Mouse (Mus musculus) stomach, embryonic 16.5 days (tissue): ENCODE results near the gene Pnkd. TPM values are rescaled to one million over a fixed set of nuclear protein-coding genes. Genes with fewer than 3 reads are reported as not detected.
"Not testable (repeated sequence)": the region's sequence is repeated elsewhere in the genome, so short reads cannot be mapped to it uniquely, and the experiment has no call there.

Experiments used
- ATAC-seq: fragments of 200-750 bp; cut with Nextera tagmentation; 2 replicates; pipeline ENCODE4 v1.8.0; 2017; ENCODE audit warnings: moderate number of reproducible peaks, moderate TSS enrichment; ENCODE audit not compliant: insufficient read depth, low FRiP score
- H3K27ac ChIP-seq: fragments of 300-500 bp; sonication (generic); 2 replicates; pipeline ENCODE4 v1.5.1; 2014; ENCODE audit warnings: low read length
- H3K27me3 ChIP-seq: fragments of 300-500 bp; sonication (generic); 2 replicates; pipeline ENCODE4 v1.6.1; 2014; ENCODE audit warnings: low read length, control low read depth, mixed read lengths; ENCODE audit not compliant: control insufficient read depth, insufficient read depth
- H3K36me3 ChIP-seq: fragments of 300-500 bp; sonication (generic); 2 replicates; pipeline ENCODE4 v1.6.1; 2014; ENCODE audit warnings: low read length; ENCODE audit not compliant: control insufficient read depth, insufficient read depth
- H3K4me1 ChIP-seq: fragments of 300-500 bp; sonication (generic); 2 replicates; pipeline ENCODE4 v1.6.1; 2014; ENCODE audit warnings: low read length, control low read depth, mixed read lengths; ENCODE audit not compliant: control insufficient read depth, insufficient read depth
- H3K4me2 ChIP-seq: fragments of 300-500 bp; sonication (generic); 2 replicates; pipeline ENCODE4 v1.6.1; 2014; ENCODE audit warnings: low read depth, low read length, mixed read lengths
- H3K4me3 ChIP-seq: fragments of 300-500 bp; sonication (generic); replicated peaks from 2 replicates; pipeline ENCODE4 v1.5.1; 2014; ENCODE audit warnings: mild to moderate bottlenecking, low read length
- H3K9ac ChIP-seq: fragments of 300-500 bp; sonication (generic); 2 replicates; pipeline ENCODE4 v1.6.1; 2014; ENCODE audit warnings: low read length
- H3K9me3 ChIP-seq: fragments of 300-500 bp; sonication (generic); replicated peaks from 2 replicates; pipeline ENCODE4 v1.6.1; 2016; ENCODE audit warnings: low read length, control low read depth; ENCODE audit not compliant: control insufficient read depth
- WGBS: fragments of 180-500 bp; shearing (Covaris S2); extraction: QIAGEN DNeasy Blood & Tissue Kit; methylation state at CpG from one replicate; pipeline ENCODE4 v1.1.7; 2014; 5-methylcytosine and 5-hydroxymethylcytosine counted together
- polyA plus RNA-seq: library from polyadenylated mRNA; unstranded; fragments of >200 nt; fragmentation: Nextera tagmentation; extraction: Ambion mirVana; gene quantifications from 2 replicates; pipeline ENCODE4 v1.2.1, GENCODE M21; 2015

Gene Pnkd
- polyA plus RNA-seq, 1 experiment from 2014 or later, result 119 TPM

DNA sequence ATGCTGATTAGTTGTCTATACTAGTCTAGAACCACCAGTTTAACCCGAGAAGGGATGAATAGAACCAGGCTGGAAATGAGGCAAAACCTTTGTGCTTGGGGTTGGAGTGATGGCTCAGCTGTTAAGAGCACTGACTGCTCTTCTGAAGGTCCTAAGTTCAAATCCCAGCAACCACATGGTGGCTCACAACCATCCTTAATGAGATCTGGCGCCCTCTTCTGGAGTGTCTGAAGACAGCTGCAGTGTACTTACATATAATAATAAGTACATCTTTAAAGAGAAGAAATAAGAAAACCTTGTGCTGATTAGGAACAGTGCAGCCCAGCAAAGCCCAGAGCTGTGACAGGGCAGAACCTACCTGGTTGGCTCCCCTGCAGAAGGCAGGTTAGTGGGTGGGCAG, 42.2 kb downstream of the Pnkd start:
- not testable (repeated sequence) for H3K4me3 ChIP-seq, H3K4me2 ChIP-seq, H3K9ac ChIP-seq, H3K9me3 ChIP-seq, H3K36me3 ChIP-seq, H3K27ac ChIP-seq, ATAC-seq, H3K27me3 ChIP-seq
- WGBS, result 83% methylated on average over 2 of the region's 2 CpGs
- H3K4me1 ChIP-seq, result peaks cover 13% of the 10 kb centered on the region

DNA sequence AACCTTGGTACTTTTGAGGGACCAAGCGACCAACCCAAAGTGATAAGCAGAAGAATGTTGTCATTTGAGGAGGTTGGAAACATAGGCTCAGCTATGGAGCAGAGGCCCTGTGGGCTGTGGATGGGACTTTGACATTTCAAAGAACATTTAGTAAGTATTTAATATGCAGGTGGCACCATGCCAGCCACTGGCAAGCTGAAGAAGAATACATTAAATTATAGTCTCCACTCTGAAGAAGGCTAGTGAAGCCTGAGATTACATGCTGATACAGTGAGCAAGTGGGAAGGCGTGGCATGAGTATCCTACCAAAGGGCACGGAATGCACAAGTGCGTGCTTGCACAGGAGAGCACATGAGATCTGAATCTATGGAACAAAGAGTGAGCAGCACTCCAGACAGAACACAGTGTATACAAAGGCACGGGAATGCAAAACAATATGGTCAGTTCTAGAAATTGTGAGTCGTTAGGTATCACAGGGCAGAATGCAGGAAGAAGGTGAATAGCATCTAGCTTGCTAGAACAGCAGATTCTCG, 45.2 kb downstream of the Pnkd start:
- H3K27ac ChIP-seq, result peak overlapping the region; percentile 77
- H3K36me3 ChIP-seq, result no peaks in the 10 kb centered on the region
- no peaks in the 10 kb centered on the region for H3K9me3 ChIP-seq
- peaks cover 25% of the 10 kb centered on the region for H3K4me1 ChIP-seq
- no peak overlapping the region for H3K9ac ChIP-seq
- H3K4me3 ChIP-seq, result no peak overlapping the region
- H3K4me2 ChIP-seq, result no peak overlapping the region
- WGBS, result 59% methylated on average over 7 of the region's 7 CpGs
- no peak for ATAC-seq
- no peaks in the 10 kb centered on the region for H3K27me3 ChIP-seq

DNA sequence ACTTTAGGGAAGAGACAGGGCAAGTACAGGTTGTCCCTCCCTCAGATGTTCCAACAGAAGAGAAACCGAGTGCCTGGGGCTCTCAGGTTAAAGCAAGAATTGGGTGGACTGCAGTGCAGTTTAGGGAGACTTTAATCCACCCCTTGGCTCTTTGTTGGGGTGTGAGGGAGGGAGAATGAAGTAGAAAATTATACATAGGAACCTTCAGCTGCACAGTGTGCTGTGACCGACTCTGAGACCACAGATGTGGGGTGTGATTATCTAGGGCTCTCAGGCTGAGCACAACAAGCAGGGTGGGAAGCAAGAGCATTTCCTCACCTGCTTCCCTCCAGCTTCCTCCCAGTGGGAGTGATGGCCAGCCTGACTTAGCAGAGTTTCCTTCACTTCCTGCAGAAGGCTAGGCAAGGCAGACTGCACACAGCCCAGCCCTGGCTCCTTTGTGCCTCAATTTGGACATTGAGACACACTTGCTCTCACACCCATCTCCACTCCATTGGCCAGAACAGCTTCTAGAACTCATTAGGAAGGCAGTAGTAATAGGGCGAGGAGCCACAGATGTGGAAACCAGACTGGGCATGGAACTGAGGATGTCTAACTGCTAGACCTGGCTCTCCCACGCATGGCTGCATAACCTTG, 46.4 kb downstream of the Pnkd start:
- Histone ChIP-seq H3K4me3 (no peak overlapping the region), H3K4me2 (no peak overlapping the region), H3K27ac (peak overlapping the region; percentile 77), H3K9ac (no peak overlapping the region), H3K27me3 (no peaks in the 10 kb centered on the region), H3K9me3 (no peaks in the 10 kb centered on the region), H3K4me1 (peaks cover 25% of the 10 kb centered on the region), H3K36me3 (no peaks in the 10 kb centered on the region)
- WGBS, result 53% methylated on average over 4 of the region's 4 CpGs
- no peak for ATAC-seq

DNA sequence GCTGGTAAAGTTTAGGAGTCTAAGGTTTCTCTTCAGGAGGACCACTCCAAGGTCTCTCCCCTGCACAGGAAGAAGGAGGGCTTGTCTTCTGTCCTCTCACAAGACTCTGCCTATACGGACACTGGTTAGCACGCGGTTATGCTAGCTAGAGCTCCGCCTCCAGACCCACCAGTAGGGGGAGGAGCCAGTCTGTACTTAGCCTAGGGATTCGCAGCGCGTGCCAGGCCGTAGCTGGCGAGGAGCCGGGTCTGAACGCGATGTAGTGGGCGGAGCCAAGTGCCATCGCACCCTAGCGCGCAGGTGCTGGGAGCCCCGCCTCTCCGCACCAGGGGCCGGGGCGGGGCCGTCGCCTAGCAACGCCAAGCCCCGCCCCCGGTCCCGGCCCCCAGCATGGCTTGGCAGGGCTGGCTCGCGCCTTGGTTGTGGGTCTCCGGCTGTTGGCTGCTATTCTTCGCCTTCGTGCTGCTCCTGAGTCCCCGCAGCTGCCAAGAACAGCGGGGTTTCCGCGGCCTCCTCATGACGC, 47.6 kb downstream of the Pnkd start:
- peaks cover 25% of the 10 kb centered on the region for H3K4me1 ChIP-seq
- H3K4me3 ChIP-seq, result peak overlapping the region; percentile 54
- H3K9me3 ChIP-seq, result no peaks in the 10 kb centered on the region
- H3K9ac ChIP-seq, result peak overlapping the region; percentile 74
- peak overlapping the region; percentile 77 for H3K27ac ChIP-seq
- WGBS, result under 1% methylated on average over 36 of the region's 36 CpGs
- peak; percentile 96 for ATAC-seq
- peak overlapping the region; percentile 92 for H3K4me2 ChIP-seq
- no peaks in the 10 kb centered on the region for H3K36me3 ChIP-seq
- H3K27me3 ChIP-seq, result no peaks in the 10 kb centered on the region

DNA sequence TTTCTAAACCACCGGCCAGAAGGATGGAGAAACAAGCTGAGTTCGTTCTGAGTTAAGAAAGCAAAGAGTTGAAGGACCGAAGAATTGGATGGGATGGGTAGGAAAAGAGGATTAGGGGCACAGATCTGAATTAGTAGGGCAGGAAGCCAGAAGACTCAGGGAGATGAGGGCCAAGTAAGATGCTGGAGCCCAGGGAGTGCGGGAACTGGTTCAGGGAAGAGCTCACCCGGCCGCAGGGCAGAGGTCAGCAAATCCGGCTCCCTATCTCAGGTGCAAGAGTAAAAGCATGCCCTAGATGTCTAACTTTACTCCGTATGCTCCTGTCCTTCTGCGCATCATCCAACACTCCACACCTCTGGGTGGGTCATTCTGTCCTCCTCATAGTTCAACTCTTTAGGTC, 48.2 kb downstream of the Pnkd start:
- Histone ChIP-seq H3K27ac (peak overlapping the region; percentile 77), H3K4me2 (peak overlapping the region; percentile 92), H3K9ac (peak overlapping the region; percentile 74), H3K4me3 (peak overlapping the region; percentile 54), H3K9me3 (no peaks in the 10 kb centered on the region), H3K36me3 (no peaks in the 10 kb centered on the region), H3K4me1 (peaks cover 25% of the 10 kb centered on the region), H3K27me3 (no peaks in the 10 kb centered on the region)
- 4% methylated on average over 9 of the region's 9 CpGs for WGBS
- ATAC-seq, result no peak

DNA sequence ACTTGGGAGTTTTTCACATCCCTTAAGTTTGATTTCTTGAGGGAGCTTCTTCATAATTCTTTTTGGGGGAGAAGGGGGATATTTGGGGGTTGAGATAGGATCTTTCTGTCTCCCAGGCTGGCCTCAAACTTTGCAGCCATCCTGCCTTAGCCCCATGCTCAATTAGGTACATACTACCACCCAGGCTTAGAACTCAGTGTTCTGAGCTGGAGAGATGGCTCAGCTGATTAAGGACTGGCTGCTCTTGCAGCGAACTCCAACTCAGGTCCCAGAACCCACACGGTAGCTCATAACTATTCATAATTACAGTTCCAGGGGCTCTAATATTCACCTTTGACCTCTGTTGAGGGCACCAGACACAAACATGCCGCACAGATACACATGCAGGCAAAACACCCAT, 49.9 kb downstream of the Pnkd start:
- Histone ChIP-seq H3K36me3 (no peaks in the 10 kb centered on the region), H3K9me3 (no peaks in the 10 kb centered on the region), H3K4me3 (no peak overlapping the region), H3K4me2 (no peak overlapping the region), H3K9ac (no peak overlapping the region), H3K27me3 (no peaks in the 10 kb centered on the region), H3K4me1 (peaks cover 25% of the 10 kb centered on the region), H3K27ac (peak overlapping the region; percentile 51)
- ATAC-seq, result no peak
- WGBS, result 83% methylated on average over 3 of the region's 3 CpGs

DNA sequence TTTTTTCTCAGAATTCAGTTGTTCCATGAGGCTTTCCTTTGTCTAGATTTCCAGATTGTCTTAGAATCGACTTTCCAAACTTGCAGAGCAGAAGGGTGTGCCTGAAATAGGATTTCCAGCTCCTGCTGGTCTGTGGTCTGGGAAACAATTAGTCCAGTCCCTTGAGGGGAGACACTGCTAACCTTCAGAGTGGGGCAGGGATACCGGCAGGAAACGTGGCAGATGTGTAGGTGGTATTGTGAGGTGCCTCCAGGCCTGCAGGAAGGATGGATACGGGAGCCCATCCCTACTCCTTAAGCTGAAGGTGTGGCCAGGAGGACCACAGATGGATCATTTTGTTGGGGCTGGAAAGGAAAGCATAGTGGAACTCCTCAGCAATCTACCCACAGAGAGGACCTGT, 50.3 kb downstream of the Pnkd start:
- WGBS, result 67% methylated on average over 4 of the region's 4 CpGs
- Histone ChIP-seq H3K9ac (no peak overlapping the region), H3K4me1 (peaks cover 20% of the 10 kb centered on the region), H3K27me3 (no peaks in the 10 kb centered on the region), H3K36me3 (no peaks in the 10 kb centered on the region), H3K9me3 (no peaks in the 10 kb centered on the region), H3K4me3 (no peak overlapping the region), H3K27ac (no peak overlapping the region), H3K4me2 (no peak overlapping the region)
- no peak for ATAC-seq

DNA sequence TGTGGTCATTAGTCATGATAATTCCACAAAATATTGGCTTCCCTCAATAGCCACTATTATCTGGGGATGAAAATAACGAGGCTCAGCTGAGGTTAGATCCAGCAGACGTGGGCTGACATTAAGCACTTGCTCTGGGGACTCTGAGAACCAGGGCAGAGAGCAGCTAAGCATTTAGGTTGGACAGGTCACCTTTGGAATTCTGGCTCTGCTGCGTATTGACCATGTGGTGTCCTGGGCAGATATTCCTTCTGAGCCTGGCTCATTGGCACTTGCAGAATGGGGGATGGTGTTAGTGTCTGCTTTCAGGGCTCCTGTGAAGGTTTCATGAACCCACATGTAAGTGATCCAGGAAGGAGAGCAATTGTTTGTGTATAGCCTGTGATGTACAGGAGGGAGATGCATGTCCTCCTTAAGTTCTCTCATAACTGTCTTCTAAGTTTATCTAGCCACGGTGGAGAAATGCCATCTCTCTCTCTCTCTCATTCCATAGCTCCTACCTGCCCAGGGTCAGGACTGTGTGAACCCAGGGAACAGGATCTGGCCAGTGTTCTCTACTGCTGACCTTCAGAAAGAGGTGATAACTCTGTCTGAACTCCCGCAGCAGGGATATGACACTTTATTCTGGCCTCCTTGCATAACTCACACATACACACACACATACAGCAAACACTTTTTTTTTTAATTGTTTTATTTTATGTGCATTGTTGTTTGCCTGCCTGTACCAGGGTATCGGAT, 50.9 kb downstream of the Pnkd start:
- Histone ChIP-seq H3K4me3 (no peak overlapping the region), H3K4me1 (peaks cover 18% of the 10 kb centered on the region), H3K27me3 (no peaks in the 10 kb centered on the region), H3K9ac (no peak overlapping the region), H3K9me3 (no peaks in the 10 kb centered on the region), H3K27ac (no peak overlapping the region), H3K36me3 (no peaks in the 10 kb centered on the region), H3K4me2 (no peak overlapping the region)
- no peak for ATAC-seq
- 74% methylated on average over 6 of the region's 6 CpGs for WGBS

DNA sequence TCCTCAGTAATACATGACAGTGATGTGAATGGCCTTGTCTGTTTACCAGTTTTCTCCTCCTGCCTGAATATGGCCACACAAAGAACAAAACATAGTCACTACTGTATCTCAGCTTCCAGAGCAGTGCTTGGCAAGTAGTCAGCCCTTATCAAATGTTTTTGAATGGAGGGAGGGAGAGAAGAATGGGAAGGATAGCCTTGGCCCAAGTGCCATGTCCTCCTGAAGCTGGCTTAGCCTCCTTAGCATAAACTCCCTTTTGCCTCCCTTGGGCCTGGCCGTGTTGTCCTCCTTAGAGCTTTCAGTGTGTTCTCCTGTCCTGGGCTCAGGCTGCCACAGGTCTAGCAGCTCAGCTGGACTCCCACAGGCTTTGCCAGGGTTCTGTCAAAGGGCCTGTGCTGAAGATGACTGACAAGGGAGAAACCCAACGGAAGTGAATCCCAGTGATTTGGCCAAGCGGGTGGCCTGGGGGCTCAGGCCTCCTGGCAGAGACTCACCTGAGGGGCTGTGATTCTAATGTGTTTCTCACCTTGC, 52.6 kb downstream of the Pnkd start:
- no peaks in the 10 kb centered on the region for H3K36me3 ChIP-seq
- 84% methylated on average over 3 of the region's 3 CpGs for WGBS

More for the DNA sequence above, 52.6 kb downstream of the Pnkd start:
- H3K4me3 ChIP-seq, result no peak overlapping the region
- no peak overlapping the region for H3K4me2 ChIP-seq
- H3K9me3 ChIP-seq, result no peaks in the 10 kb centered on the region
- ATAC-seq, result no peak
- H3K27ac ChIP-seq, result no peak overlapping the region
- no peaks in the 10 kb centered on the region for H3K27me3 ChIP-seq
- no peak overlapping the region for H3K9ac ChIP-seq
- H3K4me1 ChIP-seq, result peaks cover 9% of the 10 kb centered on the region
